Mouse (Mus musculus) thymus, postnatal 10 days (tissue): ENCODE data around the gene Olfr115.

Experiments used
- DNase-seq, 2 experiments: peaks; one replicate each; pipeline ENCODE4 v3.0.0; 2021; ENCODE audit warnings: low spot score in 2 of 2

Olfr115 gene

DNA sequence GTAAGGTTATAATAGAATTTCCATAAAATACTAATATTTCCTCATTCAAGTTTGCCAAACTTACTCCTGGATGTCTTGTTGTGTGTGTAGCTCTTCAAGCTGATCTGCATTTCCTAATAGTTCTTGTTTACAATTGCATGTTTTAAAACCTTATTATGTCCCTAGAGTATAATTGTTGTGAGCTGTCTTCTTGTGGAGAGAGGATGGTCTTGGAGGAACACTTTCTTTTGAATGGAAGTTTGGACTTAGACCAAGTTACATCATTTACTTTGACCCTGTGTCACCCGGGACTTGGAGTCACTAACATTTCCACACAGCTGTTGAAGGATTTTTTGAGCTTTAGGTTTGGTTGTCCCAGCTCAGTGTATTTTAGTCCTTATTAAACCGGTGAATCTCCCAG is at the start of gene Olfr115, which contains the start of gene Olfr116:
TSS of gene Olfr115 (minus strand) at position 101 of the 400 bp plus-strand sequence.
TSS of gene Olfr116 (minus strand) at position 191 of the 400 bp plus-strand sequence.
- no peak for DNase-seq

DNA sequence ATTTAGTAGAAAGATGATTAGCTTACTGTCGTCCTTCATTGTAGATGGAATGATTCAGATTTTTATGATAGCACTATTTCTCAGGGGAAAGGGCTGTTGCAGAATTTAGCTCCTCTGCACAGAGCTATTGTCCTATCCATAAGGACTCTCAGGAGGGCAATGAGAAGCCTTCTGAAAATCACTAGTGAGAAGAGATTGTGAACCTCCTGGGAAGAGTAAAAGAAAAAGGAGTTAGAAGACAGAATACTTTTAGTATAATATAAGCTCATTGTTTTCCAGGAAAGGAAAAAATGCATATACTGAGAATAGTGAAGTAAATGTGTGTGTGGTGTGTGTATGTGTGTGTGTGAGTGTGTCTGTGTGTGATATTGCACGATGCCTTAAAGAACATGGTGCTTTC is 39.8 kb upstream of the Olfr115 start, which contains the start of gene Olfr118:
TSS of gene Olfr118 (plus strand) at position 301 of the 400 bp plus-strand sequence.
- DNase-seq: no peak

DNA sequence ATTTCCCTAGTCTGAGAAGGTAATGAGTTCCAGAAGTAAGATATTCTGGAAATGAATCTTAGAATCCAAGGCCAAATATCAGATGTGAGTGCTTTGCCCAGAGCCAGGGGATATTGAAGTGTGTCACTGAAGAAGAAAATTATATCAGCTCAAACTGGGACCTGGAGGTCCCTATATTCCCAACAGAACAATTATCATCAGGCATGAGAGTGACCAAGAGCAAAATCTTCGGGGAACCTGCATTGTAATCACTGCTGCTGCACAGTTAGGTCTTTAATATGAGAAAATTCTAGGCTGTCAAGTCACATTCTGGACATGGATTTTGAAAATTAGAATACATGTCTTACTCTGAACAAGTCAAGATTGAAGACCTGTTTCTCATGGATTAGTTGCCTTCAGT is 36.8 kb upstream of the Olfr115 start, which contains the start of gene Olfr117:
TSS of gene Olfr117 (minus strand) at position 101 of the 400 bp plus-strand sequence.
- no peak for DNase-seq

DNA sequence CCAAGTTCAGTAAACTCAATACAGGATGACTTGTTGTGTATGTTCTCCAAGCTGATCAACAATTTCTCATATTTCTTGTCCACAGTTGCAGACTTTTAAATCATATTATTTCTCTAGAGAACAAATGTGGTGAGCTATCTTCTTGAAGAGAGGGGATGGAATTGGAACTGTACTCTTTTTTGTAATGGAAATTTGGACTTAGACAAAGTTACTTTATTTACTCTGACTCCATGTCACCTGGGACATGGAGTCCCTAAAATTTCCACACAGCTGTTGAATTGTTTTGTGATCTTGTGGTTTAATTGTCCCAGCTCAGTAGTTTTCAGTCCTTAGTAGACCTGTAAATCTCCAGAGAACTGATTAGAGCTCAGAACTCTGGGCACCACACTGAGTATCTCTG is 34.3 kb downstream of the Olfr115 start, which contains the start of gene Olfr114:
TSS of gene Olfr114 (minus strand) at position 101 of the 400 bp plus-strand sequence.
- DNase-seq: no peak

DNA sequence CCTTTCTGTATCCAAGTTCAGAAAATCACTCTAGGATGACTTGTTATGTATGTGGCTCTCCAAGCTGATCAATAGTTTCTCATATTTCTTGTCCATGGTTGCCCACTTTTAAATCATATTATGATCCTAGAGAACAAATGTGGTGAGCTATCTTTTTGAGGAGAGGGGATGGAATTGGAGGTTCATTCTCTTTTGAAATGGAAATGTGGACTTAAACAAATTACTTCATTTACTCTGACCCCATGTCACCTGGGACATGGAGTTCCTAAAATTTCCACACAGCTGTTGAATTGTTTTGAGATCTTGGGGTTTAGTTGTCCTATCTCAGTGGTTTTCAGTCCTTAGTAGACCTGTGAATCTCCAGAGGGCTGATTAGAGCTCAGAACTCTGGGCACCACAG is 49.3 kb downstream of the Olfr115 start, which contains the start of gene Olfr113:
TSS of gene Olfr113 (minus strand) at position 101 of the 400 bp plus-strand sequence.
- no peak for DNase-seq

DNA sequence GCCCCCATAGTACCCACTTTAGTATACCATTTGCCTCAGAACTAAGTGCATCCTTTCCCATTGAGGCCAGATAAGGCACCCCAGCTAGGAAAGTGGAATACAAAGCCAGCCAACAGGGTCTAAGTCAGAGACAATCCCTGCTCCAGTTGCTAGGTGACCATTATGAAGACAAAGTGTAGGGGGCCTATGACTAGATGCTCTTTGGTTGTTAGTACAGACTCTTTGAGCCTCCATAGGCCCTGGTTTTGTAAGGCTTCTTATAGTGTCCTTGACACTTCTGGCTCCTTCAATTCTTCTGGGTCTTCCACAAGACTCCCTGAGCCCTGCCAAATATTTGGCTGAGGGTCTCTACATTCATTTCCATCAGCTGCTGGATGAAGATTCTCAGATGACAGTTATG is 57.6 kb downstream of the Olfr115 start, which contains the start of gene Olfr112:
TSS of gene Olfr112 (minus strand) at position 101 of the 400 bp plus-strand sequence.
- no peak for DNase-seq
